Mouse (Mus musculus) kidney, postnatal 36 days (tissue): ENCODE measurements around the gene Rnf151.
A peak's percentile ranks its signal among the peaks of the same experiment; 100 is the strongest.
"Not testable (repeated sequence)": the region's sequence is repeated elsewhere in the genome, so short reads cannot be mapped to it uniquely, and the experiment has no call there.

ENCODE experiments used
- DNase-seq, 2 experiments: peaks; one replicate each; pipeline ENCODE4 v3.0.0; 2021 to 2022; ENCODE audit warnings: mixed read lengths in 2 of 2

Gene Rnf151

DNA sequence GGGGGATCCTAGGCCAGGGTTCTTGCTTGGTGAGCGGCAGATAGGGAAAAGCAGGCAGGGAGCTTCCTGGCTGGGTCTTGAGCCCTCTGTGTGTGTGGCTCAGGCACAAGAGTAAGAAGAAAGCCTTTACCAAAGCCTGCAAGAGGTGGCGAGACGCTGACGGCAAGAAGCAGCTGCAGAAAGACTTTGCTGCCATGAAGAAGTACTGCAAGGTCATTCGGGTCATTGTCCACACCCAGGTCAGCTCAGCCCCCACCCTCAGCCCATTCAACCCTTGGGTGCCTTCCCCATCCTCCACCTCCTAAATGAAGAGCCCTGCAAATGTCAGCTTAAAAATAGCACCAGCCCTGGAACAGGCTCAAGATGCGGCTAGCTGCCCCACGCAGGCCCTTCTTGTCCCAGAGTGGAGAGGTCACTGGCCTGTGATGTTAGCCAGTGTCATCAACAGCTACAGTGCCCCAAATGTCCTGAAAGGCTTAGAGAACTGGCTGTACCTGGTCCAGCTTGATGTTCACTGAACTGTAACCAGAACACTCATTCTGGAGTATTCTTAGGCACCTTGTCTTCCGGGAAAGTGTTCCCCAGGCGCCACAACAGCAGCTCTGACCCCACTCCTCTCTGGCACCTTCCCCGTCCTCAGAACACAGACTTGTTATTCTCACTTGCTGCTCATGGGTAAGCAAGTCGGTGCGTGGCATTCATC, 14.5 kb upstream of the Rnf151 start:
- DNase-seq: peak in 1 of 2 experiments; percentile 56

DNA sequence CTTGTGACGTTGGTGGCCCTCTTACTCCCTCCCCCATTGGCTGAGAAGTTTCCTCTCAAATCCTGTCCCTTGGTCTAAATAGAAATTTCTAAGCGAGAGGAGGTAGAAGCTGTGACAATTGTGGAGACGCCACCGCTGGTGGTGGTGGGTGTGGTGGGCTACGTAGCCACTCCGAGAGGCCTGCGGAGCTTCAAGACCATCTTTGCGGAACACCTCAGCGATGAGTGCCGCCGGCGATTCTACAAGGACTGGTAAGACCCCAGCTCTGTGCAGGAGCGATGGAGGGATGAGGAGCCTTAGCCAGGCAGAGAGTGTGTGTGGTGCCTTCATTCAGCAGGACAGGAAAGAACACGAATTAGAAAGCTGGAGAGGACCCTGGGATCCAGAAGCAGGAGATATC, 12.9 kb upstream of the Rnf151 start:
- DNase-seq: no peak

DNA sequence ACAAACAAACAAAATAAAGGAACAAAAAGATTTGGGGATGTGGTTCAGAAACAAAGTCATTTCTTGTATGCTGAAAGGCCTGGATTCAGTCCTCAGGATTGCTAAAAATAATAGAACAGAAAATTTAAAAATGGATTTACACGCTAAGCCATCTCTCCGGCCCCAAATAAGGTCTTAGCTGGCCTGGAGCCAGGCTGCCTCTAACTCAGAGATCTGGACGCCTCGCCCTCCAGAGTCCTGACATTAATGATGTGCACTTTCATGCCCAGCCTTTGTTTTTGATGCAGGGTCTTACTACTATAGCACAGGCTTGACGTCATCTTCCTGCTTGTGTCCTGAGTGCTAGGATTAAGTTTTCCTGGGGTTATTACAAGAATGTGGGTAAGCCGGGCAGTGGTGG, 11.2 kb upstream of the Rnf151 start:
- DNase-seq: no peak

DNA sequence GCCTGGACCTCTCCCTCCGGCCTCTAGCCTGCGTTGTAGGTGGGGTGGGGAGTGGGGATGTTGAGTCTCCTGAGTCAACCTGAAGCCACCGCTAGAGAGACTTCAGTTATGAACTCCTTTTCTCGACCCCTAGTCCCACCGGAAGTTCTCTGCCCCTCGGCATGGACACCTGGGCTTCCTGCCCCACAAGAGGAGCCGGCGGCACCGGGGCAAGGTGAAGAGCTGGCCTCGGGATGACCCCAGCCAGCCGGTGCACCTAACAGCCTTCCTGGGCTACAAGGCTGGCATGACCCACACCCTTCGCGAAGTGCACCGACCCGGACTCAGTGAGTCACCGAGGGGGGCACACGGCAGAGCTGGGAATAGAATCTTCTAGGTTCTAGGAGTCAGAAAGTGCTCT, 10.3 kb upstream of the Rnf151 start:
- DNase-seq: no peak

DNA sequence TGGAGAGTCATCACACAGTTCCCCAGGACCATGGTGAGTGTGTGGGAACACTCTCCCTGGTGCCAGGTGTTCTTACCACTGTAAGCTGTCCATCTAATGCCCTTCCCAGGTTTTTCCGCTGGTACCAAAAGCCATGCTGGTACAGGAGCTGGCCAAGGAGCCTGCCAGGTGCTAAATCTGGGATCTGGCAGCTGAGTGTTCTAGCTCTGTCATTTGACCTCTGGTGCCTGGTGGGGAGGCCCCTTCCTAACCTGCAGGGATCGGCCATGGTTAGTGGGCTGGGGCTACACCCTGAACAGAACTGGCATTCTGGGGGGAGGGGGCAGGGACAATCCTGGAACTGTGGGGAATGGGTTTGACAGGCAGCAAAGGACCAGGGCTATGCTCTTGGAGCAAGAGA, 9.8 kb upstream of the Rnf151 start, which contains the start of gene Rpl3l:
TSS of gene Rpl3l (plus strand) at position 203 of the 400 bp plus-strand sequence.
- DNase-seq: no peak

DNA sequence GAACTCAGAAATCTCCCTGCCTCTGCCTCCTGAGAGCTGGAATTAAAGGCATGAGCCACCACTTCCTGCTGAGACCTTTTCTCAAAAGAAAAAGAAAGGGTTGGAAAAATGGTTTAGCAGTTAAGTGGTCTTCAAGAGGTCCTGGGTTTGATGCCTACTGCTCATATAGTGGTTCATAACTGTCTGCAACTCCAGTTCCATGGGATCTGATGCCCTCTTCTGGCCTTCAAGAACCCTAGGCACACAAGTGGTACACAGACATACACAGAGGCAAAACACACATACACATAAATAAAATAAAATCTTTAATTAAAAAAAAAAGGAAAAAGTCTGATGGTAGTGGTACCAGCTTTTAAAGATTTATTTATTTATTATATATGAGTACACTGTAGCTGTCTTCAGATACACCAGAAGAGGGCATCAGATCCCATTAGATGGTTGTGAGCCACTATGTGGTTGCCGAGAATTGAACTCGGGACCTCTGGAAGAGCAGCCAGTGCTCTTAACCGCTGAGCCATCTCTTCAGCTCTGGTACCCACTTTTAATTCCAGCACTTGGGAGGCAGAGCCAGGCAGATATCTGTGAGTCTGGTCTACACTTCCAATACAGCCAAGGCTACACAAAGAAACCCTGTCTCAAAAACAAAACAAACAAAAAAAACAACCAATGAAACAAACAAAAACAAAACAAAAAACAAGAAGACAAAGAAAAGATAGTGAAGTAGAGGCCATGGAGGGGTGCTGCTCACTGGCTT, 8.0 kb upstream of the Rnf151 start:
- no peak for DNase-seq

DNA sequence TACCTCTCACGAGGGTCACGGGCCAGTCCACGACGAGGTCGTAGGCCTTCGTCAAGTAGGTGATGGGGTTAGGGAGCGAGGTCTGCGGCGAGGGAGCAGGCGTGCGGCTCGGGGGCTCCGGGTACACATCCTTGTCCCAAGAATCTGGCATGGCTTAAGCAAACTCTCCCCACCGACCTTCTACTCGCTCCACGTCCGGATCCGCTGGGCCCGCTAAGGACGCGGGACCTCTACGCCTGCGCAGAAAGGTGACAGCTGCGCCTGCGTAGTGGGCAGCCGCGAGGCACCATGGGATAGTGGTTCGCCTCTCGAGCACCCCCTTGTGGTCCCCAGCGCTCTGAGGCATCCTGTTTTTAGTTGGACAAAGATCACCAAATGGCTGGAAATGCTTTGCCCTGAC, 6.3 kb upstream of the Rnf151 start, which contains the start of gene Ndufb10:
TSS of gene Ndufb10 (minus strand) at position 295 of the 400 bp plus-strand sequence.
- peak; percentile 97 to 99 for DNase-seq

DNA sequence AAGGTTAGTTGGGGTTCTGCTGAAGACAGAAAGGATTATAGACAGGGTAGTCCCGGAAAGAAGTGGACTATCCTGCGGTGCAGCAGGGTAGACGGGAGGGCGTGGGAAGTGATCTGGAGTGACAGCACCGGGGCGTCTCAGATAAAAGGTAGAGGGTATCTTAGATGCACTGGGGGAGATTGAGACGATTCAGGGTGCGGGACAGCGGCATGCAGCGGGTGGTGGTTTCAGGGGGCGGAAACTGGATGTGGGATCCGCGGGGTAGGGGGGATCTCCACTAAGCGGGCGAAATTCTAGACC, 6.0 kb upstream of the Rnf151 start:
- DNase-seq: peak in 1 of 2 experiments; percentile 37

DNA sequence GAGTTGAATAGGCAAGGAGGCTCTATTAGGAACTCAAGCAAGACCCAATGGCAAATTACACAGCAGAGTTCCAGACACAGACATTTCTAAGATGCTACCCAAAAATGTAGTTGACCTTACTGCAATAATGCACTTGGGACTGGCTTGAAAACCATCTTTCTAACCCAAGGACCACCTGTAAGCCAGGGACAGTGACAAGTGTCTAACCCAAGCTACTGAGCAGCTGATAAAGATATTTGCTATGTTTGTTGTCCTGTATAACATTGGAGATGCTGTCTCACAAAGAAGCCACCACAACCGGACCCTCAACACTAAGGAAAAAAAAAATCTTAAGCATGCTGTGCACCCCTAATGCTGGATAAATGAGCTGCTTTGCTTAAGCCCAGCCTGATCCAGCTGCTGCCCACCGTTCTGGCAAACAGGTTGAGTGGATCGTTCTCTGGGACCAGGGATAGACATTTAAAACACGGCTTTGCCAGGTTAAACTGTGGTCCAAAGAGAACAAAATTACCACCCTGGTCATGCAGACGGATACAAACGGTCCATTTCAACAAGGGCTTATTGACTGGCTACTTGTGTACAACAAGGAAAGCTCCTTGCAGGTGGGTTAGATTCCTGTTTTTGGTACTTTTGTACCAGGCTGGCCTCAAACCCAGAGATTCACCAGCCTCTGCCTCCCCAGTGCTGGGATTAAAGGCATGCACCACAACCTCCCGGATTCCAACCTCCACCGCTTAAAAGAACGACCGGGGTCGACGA, 5.4 kb upstream of the Rnf151 start:
- no peak for DNase-seq

DNA sequence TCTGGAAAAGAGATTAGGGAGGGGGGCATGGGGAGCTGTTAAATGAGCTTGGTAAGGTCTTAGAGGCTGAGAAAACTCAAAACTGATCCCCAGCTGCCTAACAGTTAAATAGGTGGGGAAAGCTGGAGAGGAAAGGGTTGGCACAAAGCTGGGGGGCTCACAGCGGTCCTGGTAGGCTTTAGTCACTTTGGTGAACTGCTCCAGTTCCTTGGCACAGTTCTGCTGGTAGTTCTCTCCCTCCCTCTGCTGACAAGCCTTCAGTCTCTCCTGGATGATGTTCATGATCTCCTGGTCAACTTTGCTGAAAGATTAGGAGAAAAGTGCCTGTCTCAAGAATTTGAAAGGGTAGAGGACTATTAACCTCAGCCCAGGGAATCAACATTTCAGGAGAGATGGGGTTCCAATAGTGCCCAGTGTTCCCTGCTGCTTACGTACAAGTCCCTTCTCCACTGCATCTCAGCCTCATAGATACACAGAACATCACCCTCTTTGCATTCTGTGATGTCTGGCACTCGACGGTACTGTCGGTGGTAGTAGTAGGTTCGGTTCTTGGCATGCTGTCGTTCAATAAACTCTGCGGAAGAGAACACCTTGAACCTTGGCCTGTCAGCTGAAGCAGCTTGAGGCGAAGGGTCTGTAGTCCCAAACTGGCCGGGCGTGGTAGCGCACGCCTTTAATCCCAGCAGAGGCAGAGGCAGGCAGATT, 4.5 kb upstream of the Rnf151 start:
- DNase-seq: peak in 1 of 2 experiments; percentile 39

DNA sequence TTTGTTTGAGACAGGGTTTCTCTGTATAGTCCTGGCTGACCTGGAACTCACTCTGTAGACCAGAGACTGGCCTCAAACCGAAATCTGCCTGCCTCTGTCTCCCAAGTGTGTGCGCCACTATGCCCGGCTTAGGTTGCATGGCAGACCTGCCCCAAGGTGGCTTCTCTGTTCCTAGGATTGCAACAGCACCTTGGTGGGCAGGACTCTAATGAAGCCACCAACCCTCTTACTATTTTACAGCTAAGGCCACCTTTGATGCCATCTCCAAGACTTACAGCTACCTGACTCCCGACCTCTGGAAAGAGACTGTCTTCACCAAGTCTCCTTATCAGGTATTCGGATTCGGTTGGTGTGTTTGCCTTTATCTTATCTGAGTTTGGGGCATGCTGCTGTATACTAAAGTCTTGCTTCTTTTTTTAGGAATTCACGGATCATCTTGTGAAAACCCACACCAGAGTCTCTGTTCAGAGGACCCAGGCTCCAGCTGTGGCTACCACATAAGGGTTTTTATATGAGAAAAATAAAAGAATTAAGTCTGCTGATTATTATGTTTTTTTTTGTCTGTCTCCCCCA, 3.6 kb upstream of the Rnf151 start:
- DNase-seq: not testable (repeated sequence)

DNA sequence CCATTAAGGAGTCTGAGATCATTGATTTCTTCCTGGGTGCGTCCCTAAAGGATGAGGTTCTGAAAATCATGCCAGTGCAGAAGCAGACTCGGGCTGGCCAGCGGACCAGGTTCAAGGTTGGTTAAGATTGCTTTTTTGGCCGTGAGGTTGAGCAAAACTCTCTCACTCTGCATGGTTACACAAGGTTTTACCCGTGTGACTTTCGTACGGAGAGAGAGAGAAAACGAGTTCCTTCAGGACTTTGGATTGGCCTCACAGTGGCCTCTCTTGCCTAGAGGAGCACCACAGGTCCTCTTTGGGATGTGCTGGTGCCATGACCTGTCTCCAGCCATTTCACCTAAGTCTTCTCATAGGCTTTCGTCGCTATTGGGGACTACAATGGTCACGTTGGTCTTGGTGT, 2.8 kb upstream of the Rnf151 start:
- not testable (repeated sequence) for DNase-seq

DNA sequence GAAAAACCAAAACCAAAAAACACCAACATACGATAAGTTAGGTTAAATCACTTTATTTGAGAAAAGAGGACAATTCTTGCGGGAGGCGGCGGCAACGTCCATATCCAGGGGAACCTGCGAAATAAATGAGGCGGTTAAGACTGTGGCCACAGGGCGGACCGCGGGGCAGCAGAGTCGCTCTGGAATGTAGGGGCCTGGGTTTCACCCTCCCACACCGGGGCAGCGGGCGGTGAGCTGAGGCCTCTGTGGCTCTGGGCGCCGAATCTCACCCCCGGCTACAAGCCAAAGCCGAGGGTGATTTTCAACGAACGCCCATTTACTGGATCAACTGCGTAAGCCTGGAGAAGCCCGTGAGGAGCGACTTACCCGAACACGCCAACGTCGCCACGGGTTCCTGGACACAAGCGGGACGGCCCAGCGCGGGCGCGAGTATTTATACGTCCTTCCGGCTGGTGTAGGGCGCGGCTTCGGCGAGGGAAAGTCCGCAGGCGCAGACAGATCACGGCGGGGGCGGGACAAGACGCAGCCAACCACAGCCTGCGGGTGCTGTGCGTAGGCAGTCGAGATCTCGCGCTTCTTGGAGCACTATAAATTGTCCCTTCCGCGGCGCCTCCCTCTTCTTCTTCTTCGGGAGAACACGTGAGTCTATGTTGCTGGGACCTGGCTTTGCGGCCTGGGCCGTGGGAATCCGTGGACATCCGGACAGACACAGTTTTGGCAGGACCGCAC, 1.8 kb upstream of the Rnf151 start:
- peak; percentile 99 for DNase-seq

DNA sequence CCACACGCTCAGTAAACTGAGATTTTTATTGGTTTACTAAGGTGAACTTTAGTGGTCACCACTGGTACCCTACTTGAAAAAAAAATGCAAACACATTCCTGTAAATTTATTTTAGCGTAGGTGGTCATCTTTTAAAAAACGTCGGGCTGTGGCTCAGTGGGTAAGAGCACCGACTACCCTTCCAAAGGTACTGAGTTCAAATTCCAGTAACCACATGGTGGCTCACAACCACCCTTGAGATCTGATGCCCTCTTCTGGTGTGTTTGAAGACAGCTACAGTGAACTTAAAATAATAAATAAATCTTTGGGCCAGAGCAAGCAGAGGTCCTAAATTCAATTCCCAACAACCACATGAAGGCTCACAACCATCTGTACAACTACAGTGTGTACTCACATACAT, 1.1 kb upstream of the Rnf151 start:
- DNase-seq: not testable (repeated sequence)

DNA sequence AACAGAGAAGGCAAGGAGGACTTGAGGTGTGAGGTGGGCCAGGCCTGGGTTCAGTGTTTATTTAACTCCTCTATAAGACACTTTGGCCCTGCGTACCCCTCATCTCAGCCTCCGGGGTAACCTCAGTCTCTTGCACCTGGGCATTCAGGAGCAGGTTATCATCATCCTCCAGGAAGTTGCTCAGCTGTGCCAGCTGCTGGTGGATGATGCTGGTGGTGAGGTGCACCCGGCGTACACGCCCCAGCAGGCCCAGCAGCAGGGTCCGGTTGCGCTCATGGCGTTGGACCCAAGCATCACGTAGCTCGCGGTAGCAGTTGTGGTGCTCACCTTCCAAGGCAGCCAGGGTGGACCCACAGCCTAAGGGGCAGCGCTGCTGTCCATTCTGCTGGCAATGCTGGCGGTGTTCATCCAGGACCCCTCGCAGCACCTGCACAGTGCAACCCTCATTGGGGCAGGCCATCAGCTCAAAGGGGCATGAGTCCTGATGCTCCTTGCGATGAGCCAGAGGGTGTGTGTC, 1.6 kb downstream of the Rnf151 start:
- DNase-seq: no peak

DNA sequence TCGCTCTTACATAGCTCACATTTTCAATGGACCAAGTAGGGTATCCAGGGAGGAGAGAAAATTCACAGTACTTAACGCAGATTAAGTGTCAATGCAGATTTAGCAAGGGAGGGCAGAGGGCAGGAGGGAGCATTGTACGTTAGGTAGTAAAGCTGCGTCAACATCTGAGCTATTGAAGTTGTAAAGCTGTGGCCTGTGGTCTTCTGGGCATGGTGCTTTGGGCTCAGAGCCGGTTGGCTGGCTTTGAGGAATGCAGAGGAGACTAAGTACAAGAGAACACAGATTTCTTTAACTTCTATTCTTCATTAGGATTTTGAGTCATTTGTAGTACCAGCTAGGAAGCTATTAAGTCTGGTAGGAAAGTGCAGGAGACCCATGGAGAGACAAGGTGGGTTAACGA, 2.3 kb downstream of the Rnf151 start:
- no peak for DNase-seq

DNA sequence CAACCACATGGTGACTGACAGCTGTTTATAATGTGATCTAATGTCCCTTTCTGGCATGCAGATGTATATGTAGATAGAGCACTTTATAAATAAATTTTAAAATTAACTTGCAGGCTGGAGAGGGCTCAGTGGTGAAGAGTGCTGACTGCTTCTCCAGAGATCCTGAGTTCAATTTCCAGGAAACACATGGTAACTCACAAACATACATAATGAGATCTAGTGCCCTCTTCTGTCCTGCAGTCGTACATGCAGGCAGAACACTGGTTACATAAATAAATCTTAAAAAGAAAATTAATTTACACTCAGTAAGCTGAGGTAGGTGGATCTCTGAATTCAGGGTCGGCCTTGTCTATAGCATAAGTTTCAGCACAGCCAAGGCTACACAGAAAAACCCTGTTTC, 9.2 kb downstream of the Rnf151 start:
- DNase-seq: no peak

DNA sequence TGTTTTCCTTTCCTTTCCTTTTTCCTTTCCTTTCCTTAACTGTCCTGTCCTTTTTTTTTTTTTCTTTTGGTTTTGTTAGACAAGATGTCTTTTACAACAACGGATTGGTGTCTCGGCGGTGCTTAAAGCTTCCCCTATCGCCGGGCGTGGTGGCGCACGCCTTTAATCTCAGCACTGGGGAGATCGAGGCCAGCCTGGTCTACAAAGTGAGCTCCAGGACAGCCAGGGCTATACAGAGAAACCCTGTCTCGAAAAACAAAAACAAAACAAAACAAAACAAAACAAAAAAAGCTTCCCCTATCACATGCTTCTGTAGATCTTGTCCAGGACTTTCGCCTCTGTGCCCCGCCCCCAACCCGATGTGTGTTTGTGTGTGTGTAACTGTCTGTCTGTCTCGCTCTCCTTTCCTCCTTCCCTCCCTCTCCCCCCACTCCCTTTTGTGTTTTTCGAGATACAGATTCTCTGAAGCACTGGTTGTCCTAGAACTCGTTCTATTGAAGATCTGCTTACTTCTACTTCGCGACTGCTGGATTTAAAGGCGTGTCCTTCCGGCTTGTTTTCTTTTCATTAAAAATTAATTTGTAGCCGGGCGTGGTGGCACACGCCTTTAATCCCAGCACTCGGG, 9.9 kb downstream of the Rnf151 start:
- peak in 1 of 2 experiments; percentile 37 for DNase-seq

DNA sequence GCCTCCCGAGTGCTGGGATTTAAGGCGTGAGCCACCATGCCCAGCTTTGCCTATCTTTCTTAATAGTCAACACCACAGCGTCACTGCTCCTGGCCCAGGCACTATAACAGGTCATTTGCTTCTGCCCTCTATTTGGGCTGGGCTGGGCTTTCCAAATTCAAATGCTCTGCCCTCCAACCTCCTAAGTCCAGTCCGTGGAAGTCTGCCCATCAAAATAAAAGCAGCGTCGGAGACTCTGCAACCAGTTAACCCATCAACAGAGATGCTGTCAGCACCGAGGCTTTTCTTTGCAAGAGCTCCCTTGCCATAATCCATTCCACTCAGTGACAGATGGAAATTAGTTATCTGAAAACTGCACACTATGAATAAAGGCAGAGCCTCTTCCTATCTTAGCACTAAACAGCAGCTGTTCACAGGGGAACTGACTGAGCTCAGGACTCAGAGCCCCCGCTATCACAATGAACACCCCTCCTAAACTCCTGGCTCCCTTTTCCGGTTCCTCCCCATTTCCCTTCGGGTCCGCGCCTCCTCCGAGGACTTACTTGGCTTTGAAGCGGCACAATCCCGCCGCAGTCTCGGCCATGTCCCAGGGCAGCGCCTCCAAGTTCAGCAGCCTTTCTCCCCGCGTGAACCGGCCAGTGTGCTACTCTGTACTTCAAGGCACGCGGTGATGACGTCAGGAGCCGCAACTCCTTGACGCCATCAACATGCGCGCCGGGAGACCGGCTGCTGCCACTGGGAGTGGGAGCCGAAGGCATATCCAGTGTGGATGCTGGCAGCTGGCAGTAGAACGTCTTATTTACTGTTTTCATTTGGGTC, 10.7 kb downstream of the Rnf151 start, which contains the start of gene Tbl3:
TSS of gene Tbl3 (minus strand) at position 679 of the 819 bp plus-strand sequence.
- DNase-seq: peak; percentile 95 to 97

DNA sequence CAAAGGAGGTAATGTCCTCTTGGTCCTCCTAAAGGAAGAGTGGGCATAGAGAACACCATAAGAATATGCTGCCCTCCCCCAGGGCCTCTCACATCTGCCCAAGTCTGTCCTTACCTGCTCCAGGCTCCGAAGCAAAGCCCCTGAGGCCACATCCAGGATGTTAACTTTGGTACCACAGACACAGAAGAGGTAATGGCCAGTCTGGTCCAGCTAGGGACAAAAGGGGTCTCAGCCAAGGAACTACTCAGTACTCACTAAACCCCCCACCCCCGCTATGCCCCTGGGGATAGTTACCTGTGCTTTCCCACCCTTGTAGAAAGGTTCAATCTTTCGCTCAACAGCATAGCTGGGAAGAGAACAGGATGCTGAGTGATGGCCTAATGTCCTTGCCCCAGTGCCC, 12.0 kb downstream of the Rnf151 start:
- no peak for DNase-seq
